In the genomic region with DNA sequence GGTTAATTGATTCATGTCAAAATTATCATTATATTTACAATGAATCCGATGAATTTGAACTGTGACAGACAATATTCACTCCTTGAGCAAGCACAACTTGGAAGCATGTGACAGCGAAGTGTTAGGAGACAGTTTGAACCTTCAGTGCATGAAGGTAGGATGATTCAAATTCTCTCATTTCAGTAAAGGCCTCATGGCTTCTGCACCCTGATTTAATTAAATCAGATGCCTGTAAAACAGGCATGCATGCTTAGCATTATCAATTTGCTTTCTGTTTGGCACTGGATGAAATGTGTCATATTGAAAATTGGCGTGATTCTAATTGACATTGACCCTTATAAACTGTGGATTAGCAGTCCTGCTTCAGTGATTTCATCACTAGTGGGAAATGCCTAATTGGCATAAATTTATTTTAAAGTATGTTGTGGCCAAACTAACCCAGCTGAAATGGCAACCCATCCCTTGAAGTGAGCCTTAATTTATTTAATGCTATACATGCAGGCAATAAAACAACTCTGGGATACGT, we compare ENCODE assay signal across 22 mouse cellular contexts.
A peak's percentile ranks its signal among the peaks of the same experiment; 100 is the strongest.
DNase-seq lines count a peak whose midpoint lies in the region; ATAC-seq and TF ChIP-seq lines count a peak whose summit lies in the region.
"Had no signal": no experiment of that assay in that cellular context is flagged by ENCODE, and none has a peak within 500 bp of the region (broad histone marks: within the 10 kb centered on the region; RNA-seq: fewer than 3 reads in every experiment).

No protein-coding gene starts in this region.

- H3K4me2 ChIP-seq in forebrain, embryonic 14.5 days (ENCODE audit: low read length): no peak overlapping the region
- no peak overlapping the region for H3K4me2 ChIP-seq in forebrain, postnatal 0 days (ENCODE audit: low read depth)
- H3K4me2 ChIP-seq in midbrain, embryonic 11.5 days: no peak overlapping the region
- no peak overlapping the region for H3K4me2 ChIP-seq in midbrain, embryonic 13.5 days (replicated peaks)
- H3K4me2 ChIP-seq: embryonic facial prominence, embryonic 12.5 days; hindbrain, embryonic 12.5 days had no signal

- 0 out of 2 replicates have a peak, but pooled peaks cover 6% of the 10 kb centered on the region for H3K4me1 ChIP-seq in forebrain, embryonic 14.5 days (ENCODE audit: control insufficient read depth, insufficient read depth, low read length)
- no peaks in the 10 kb centered on the region for H3K4me1 ChIP-seq in forebrain, postnatal 0 days (ENCODE audit: insufficient read depth)
- no peaks in the 10 kb centered on the region for H3K4me1 ChIP-seq in midbrain, embryonic 11.5 days (ENCODE audit: control insufficient read depth, insufficient read depth, low read length)
- H3K4me1 ChIP-seq in midbrain, embryonic 13.5 days (replicated peaks): no peaks in the 10 kb centered on the region
- H3K4me1 ChIP-seq: embryonic facial prominence, embryonic 12.5 days; heart, embryonic 10.5 days; hindbrain, embryonic 12.5 days had no signal

- WGBS in forebrain, embryonic 14.5 days: 56% methylated on average over 4 of the region's 4 CpGs
- 50% methylated on average over 4 of the region's 4 CpGs for WGBS in forebrain, postnatal 0 days
- WGBS in midbrain, embryonic 11.5 days: 81% methylated on average over 4 of the region's 4 CpGs
- WGBS in midbrain, embryonic 13.5 days: 76% methylated on average over 4 of the region's 4 CpGs

- no peak for TF ChIP-seq POLR2A in brain, embryonic 14.5 days (IDR thresholded peaks at IDR 0.05; ENCODE audit: borderline replicate concordance, extremely low read depth, insufficient read depth, insufficient read length, poor library complexity, severe bottlenecking)

- TF ChIP-seq CTCF in forebrain, postnatal 0 days (IDR thresholded peaks at IDR 0.05; ENCODE audit: low read depth): no peak
- TF ChIP-seq CTCF in brain, embryonic 14.5 days (IDR thresholded peaks at IDR 0.05; ENCODE audit: borderline replicate concordance, extremely low read depth, insufficient read depth, insufficient read length): no peak

- no peaks in the 10 kb centered on the region for H3K27me3 ChIP-seq in forebrain, embryonic 14.5 days (replicated peaks; ENCODE audit: control insufficient read depth, insufficient read depth, low read length)
- no peaks in the 10 kb centered on the region for H3K27me3 ChIP-seq in forebrain, postnatal 0 days (ENCODE audit: insufficient read depth, low read length)
- H3K27me3 ChIP-seq in midbrain, embryonic 11.5 days (ENCODE audit: control insufficient read depth, insufficient read depth, low read length): no peaks in the 10 kb centered on the region
- H3K27me3 ChIP-seq in midbrain, embryonic 13.5 days: no peaks in the 10 kb centered on the region
- H3K27me3 ChIP-seq: CH12.LX; embryonic facial prominence, embryonic 12.5 days; hindbrain, embryonic 12.5 days had no signal

- H3K9me3 ChIP-seq in forebrain, embryonic 14.5 days (replicated peaks; ENCODE audit: control insufficient read depth, low read length): no peaks in the 10 kb centered on the region
- no peaks in the 10 kb centered on the region for H3K9me3 ChIP-seq in forebrain, postnatal 0 days (ENCODE audit: low read length)
- H3K9me3 ChIP-seq in midbrain, embryonic 11.5 days (ENCODE audit: control insufficient read depth, low read length): no peaks in the 10 kb centered on the region
- no peaks in the 10 kb centered on the region for H3K9me3 ChIP-seq in midbrain, embryonic 13.5 days
- H3K9me3 ChIP-seq: embryonic facial prominence, embryonic 12.5 days; heart, embryonic 10.5 days; hindbrain, embryonic 12.5 days had no signal

- peak; percentile 65 for ATAC-seq in forebrain, embryonic 14.5 days
- no peak for ATAC-seq in forebrain, postnatal 0 days
- ATAC-seq in midbrain, embryonic 11.5 days (ENCODE audit: low FRiP score): no peak
- ATAC-seq in midbrain, embryonic 13.5 days: no peak
- ATAC-seq: hindbrain, embryonic 16.5 days; inflammation-experienced regulatory T-cells, adult 6 months had no signal

- H3K36me3 ChIP-seq in forebrain, embryonic 14.5 days (ENCODE audit: control insufficient read depth, insufficient read depth, low read length): no peaks in the 10 kb centered on the region
- H3K36me3 ChIP-seq in forebrain, postnatal 0 days (ENCODE audit: insufficient read depth): no peaks in the 10 kb centered on the region
- H3K36me3 ChIP-seq in midbrain, embryonic 11.5 days (ENCODE audit: control insufficient read depth, insufficient read depth, low read length): no peaks in the 10 kb centered on the region
- H3K36me3 ChIP-seq in midbrain, embryonic 13.5 days: no peaks in the 10 kb centered on the region
- H3K36me3 ChIP-seq: embryonic facial prominence, embryonic 12.5 days; heart, embryonic 10.5 days; hindbrain, embryonic 12.5 days had no signal

- no peak overlapping the region for H3K4me3 ChIP-seq in forebrain, embryonic 14.5 days (ENCODE audit: low read depth, low read length)
- no peak overlapping the region for H3K4me3 ChIP-seq in forebrain, postnatal 0 days (ENCODE audit: low read depth, low read length)
- no peak overlapping the region for H3K4me3 ChIP-seq in midbrain, embryonic 11.5 days (ENCODE audit: low read depth, low read length)
- H3K4me3 ChIP-seq in midbrain, embryonic 13.5 days (replicated peaks): no peak overlapping the region
- H3K4me3 ChIP-seq: embryonic facial prominence, embryonic 12.5 days; heart, embryonic 10.5 days; hindbrain, embryonic 12.5 days had no signal

- H3K9ac ChIP-seq in forebrain, embryonic 14.5 days (ENCODE audit: low read length): no peak overlapping the region
- no peak overlapping the region for H3K9ac ChIP-seq in forebrain, postnatal 0 days
- no peak overlapping the region for H3K9ac ChIP-seq in midbrain, embryonic 11.5 days (ENCODE audit: low read length)
- H3K9ac ChIP-seq in midbrain, embryonic 13.5 days (replicated peaks): no peak overlapping the region
- H3K9ac ChIP-seq: embryonic facial prominence, embryonic 12.5 days; hindbrain, embryonic 12.5 days had no signal

- DNase-seq in forebrain, embryonic 14.5 days (ENCODE audit: low spot score): peak; percentile 63
- DNase-seq in forebrain, postnatal 0 days: no peak
- peak; percentile 54 for DNase-seq in midbrain, embryonic 11.5 days (ENCODE audit: low spot score, missing footprints)
- peak; percentile 66 for DNase-seq in brain, embryonic 14.5 days (ENCODE audit: low read depth)
- no peak for DNase-seq in urinary bladder, adult 2 months (ENCODE audit: low spot score)
- DNase-seq: adrenal gland, adult 8-10 months; adrenal gland, postnatal 36 days; cerebellum, adult 11 months; cerebellum, adult 8-10 months; cerebellum, postnatal 14 days; embryo, embryonic 11 days; gastrocnemius, postnatal 10 days; heart, adult 18-20 months; heart, postnatal 10 days; heart, postnatal 4 days had no signal

- H3K27ac ChIP-seq in forebrain, embryonic 14.5 days (ENCODE audit: low read depth, low read length): no peak overlapping the region
- no peak overlapping the region for H3K27ac ChIP-seq in forebrain, postnatal 0 days (ENCODE audit: low read depth, low read length)
- no peak overlapping the region for H3K27ac ChIP-seq in midbrain, embryonic 11.5 days (ENCODE audit: low read depth, low read length)
- H3K27ac ChIP-seq in midbrain, embryonic 13.5 days: no peak overlapping the region
- H3K27ac ChIP-seq: embryonic facial prominence, embryonic 12.5 days; heart, embryonic 10.5 days; hindbrain, embryonic 12.5 days had no signal

Comparison
In these comparisons a context has a peak if more than half of its experiments do, and no peak if none do; other contexts are left out.
1. DNase-seq: peak in forebrain, embryonic 14.5 days (single experiment), midbrain, embryonic 11.5 days (single experiment) and brain, embryonic 14.5 days (single experiment); none in forebrain, postnatal 0 days (single experiment) and urinary bladder, adult 2 months (single experiment).